Mouse (Mus musculus) bone marrow macrophage, adult 2 months (primary cell): ENCODE measurements around the gene Ndufb10.

Source experiments
- CTCF ChIP-seq: IDR thresholded peaks from 2 replicates; pipeline ENCODE4 v1.5.1; 2012; ENCODE audit warnings: low read depth, mild to moderate bottlenecking, low read length, moderate library complexity
- POLR2A ChIP-seq: IDR thresholded peaks from 2 replicates; pipeline ENCODE4 v1.6.1; 2012; ENCODE audit warnings: mild to moderate bottlenecking, low read depth, low read length, borderline replicate concordance

DNA sequence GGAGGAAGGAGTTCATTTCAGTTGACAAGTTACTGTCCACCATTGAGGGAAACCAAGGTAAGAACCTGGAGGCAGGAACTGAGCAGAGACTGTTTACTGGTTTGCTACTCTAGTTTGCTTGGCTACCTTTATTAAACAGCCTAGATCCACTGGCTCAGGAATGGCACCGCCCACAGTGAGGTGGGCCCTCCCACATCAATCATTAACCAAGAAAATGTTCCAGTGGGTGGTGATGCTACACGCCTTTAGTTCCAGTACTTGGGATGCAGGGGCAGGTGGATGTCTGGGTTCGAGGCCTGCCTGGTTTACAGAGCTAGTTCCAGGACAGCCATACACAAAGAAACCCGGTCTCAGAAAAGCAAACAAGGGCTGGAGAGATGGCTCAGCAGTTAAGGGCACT is 14.0 kb upstream of the Ndufb10 start:
- TF ChIP-seq POLR2A (no peak), CTCF (no peak)
